Mouse (Mus musculus): ENCODE data around the gene Slc4a4. TPM values are rescaled to one million over a fixed set of nuclear protein-coding genes. Genes with fewer than 3 reads are reported as not detected.

Slc4a4 gene
- polyA plus RNA-seq, 1 experiment from 2014 or later, result 2.5 TPM

GRCm38 (mm10) chr5:88997277-88997676 lies 110.7 kb downstream of the Slc4a4 start:
- WGBS, result 94% methylated on average over 6 of the region's 6 CpGs
- H3K27ac ChIP-seq, result no peak overlapping the region
- H3K4me1 ChIP-seq (replicated peaks), result no peaks in the 10 kb centered on the region
- no peak overlapping the region for H3K4me3 ChIP-seq
- no peak for DNase-seq (ENCODE audit: low spot score)
- peaks cover 10% of the 10 kb centered on the region for H3K9me3 ChIP-seq
- H3K36me3 ChIP-seq, result no peaks in the 10 kb centered on the region
- H3K27me3 ChIP-seq (ENCODE audit: insufficient read depth, poor library complexity, severe bottlenecking), result no peaks in the 10 kb centered on the region

GRCm38 (mm10) chr5:88999793-89000192 lies 113.2 kb downstream of the Slc4a4 start:
- Histone ChIP-seq H3K36me3 (no peaks in the 10 kb centered on the region), H3K9me3 (peaks cover 10% of the 10 kb centered on the region), H3K4me3 (no peak overlapping the region), H3K27me3 (ENCODE audit: insufficient read depth, poor library complexity, severe bottlenecking) (no peaks in the 10 kb centered on the region), H3K27ac (no peak overlapping the region), H3K4me1 (replicated peaks) (no peaks in the 10 kb centered on the region)
- no peak for DNase-seq (ENCODE audit: low spot score)
- 95% methylated on average over 6 of the region's 6 CpGs for WGBS

- 95% methylated on average over 7 of the region's 7 CpGs for WGBS
- Histone ChIP-seq H3K27me3 (ENCODE audit: insufficient read depth, poor library complexity, severe bottlenecking) (no peaks in the 10 kb centered on the region), H3K27ac (no peak overlapping the region), H3K36me3 (no peaks in the 10 kb centered on the region), H3K9me3 (peaks cover 10% of the 10 kb centered on the region), H3K4me3 (no peak overlapping the region), H3K4me1 (replicated peaks) (no peaks in the 10 kb centered on the region)
- no peak for DNase-seq (ENCODE audit: low spot score)
Observed at GRCm38 (mm10) chr5:89000598-89000997, 114.0 kb downstream of the Slc4a4 start.

- no peak overlapping the region for H3K4me3 ChIP-seq
- H3K27ac ChIP-seq, result no peak overlapping the region
- H3K27me3 ChIP-seq (ENCODE audit: insufficient read depth, poor library complexity, severe bottlenecking), result no peaks in the 10 kb centered on the region
- DNase-seq (ENCODE audit: low spot score), result no peak
- no peaks in the 10 kb centered on the region for H3K36me3 ChIP-seq
- no peaks in the 10 kb centered on the region for H3K9me3 ChIP-seq
- 70% methylated on average over 5 of the region's 5 CpGs for WGBS
- no peaks in the 10 kb centered on the region for H3K4me1 ChIP-seq (replicated peaks)
Observed at GRCm38 (mm10) chr5:89010116-89010515, 123.5 kb downstream of the Slc4a4 start.

GRCm38 (mm10) chr5:89012456-89012855 lies 125.8 kb downstream of the Slc4a4 start:
- H3K27me3 ChIP-seq (ENCODE audit: insufficient read depth, poor library complexity, severe bottlenecking), result no peaks in the 10 kb centered on the region
- H3K4me3 ChIP-seq, result no peak overlapping the region
- H3K27ac ChIP-seq, result no peak overlapping the region
- H3K36me3 ChIP-seq, result no peaks in the 10 kb centered on the region
- no peaks in the 10 kb centered on the region for H3K4me1 ChIP-seq (replicated peaks)
- DNase-seq (ENCODE audit: low spot score), result no peak
- H3K9me3 ChIP-seq, result no peaks in the 10 kb centered on the region
- 91% methylated on average over 3 of the region's 3 CpGs for WGBS

GRCm38 (mm10) chr5:89014782-89015181 lies 128.2 kb downstream of the Slc4a4 start:
- Histone ChIP-seq H3K27me3 (ENCODE audit: insufficient read depth, poor library complexity, severe bottlenecking) (no peaks in the 10 kb centered on the region), H3K27ac (no peak overlapping the region), H3K4me3 (no peak overlapping the region), H3K36me3 (no peaks in the 10 kb centered on the region), H3K9me3 (no peaks in the 10 kb centered on the region), H3K4me1 (replicated peaks) (no peaks in the 10 kb centered on the region)
- DNase-seq (ENCODE audit: low spot score), result no peak
- 86% methylated on average over 2 of the region's 2 CpGs for WGBS

GRCm38 (mm10) chr5:89015878-89016277 lies 129.3 kb downstream of the Slc4a4 start:
- no peak for DNase-seq (ENCODE audit: low spot score)
- WGBS, result 88% methylated on average over 5 of the region's 5 CpGs
- Histone ChIP-seq H3K27ac (no peak overlapping the region), H3K4me1 (replicated peaks) (no peaks in the 10 kb centered on the region), H3K36me3 (no peaks in the 10 kb centered on the region), H3K4me3 (no peak overlapping the region), H3K27me3 (ENCODE audit: insufficient read depth, poor library complexity, severe bottlenecking) (no peaks in the 10 kb centered on the region), H3K9me3 (no peaks in the 10 kb centered on the region)

- Histone ChIP-seq H3K27me3 (ENCODE audit: insufficient read depth, poor library complexity, severe bottlenecking) (no peaks in the 10 kb centered on the region), H3K9me3 (no peaks in the 10 kb centered on the region), H3K36me3 (no peaks in the 10 kb centered on the region), H3K4me1 (replicated peaks) (no peaks in the 10 kb centered on the region), H3K4me3 (no peak overlapping the region), H3K27ac (no peak overlapping the region)
- 87% methylated on average over 6 of the region's 6 CpGs for WGBS
- DNase-seq (ENCODE audit: low spot score), result no peak
Observed at GRCm38 (mm10) chr5:89018537-89018936, 131.9 kb downstream of the Slc4a4 start.

- Histone ChIP-seq H3K4me1 (replicated peaks) (no peaks in the 10 kb centered on the region), H3K27ac (no peak overlapping the region), H3K27me3 (ENCODE audit: insufficient read depth, poor library complexity, severe bottlenecking) (no peaks in the 10 kb centered on the region), H3K4me3 (no peak overlapping the region), H3K9me3 (no peaks in the 10 kb centered on the region), H3K36me3 (no peaks in the 10 kb centered on the region)
- DNase-seq (ENCODE audit: low spot score), result no peak
- 86% methylated on average over 4 of the region's 4 CpGs for WGBS
Observed at GRCm38 (mm10) chr5:89024413-89024812, 137.8 kb downstream of the Slc4a4 start.

GRCm38 (mm10) chr5:89027518-89028085 lies 141.0 kb downstream of the Slc4a4 start:
- no peak overlapping the region for H3K4me3 ChIP-seq
- 92% methylated on average over 4 of the region's 4 CpGs for WGBS

GRCm38 (mm10) chr5:89032647-89033046 lies 146.0 kb downstream of the Slc4a4 start:
- Histone ChIP-seq H3K4me3 (no peak overlapping the region), H3K36me3 (no peaks in the 10 kb centered on the region), H3K4me1 (replicated peaks) (peaks cover 5% of the 10 kb centered on the region; the same call in 1 of the 2 replicates), H3K27ac (no peak overlapping the region), H3K9me3 (no peaks in the 10 kb centered on the region), H3K27me3 (ENCODE audit: insufficient read depth, poor library complexity, severe bottlenecking) (no peaks in the 10 kb centered on the region)
- WGBS, result 74% methylated on average over 8 of the region's 8 CpGs
- no peak for DNase-seq (ENCODE audit: low spot score)

More at GRCm38 (mm10) chr5:89027518-89028085, 141.0 kb downstream of the Slc4a4 start:
- Histone ChIP-seq H3K4me1 (replicated peaks) (no peaks in the 10 kb centered on the region), H3K36me3 (no peaks in the 10 kb centered on the region), H3K27me3 (ENCODE audit: insufficient read depth, poor library complexity, severe bottlenecking) (no peaks in the 10 kb centered on the region), H3K9me3 (no peaks in the 10 kb centered on the region), H3K27ac (no peak overlapping the region)
- DNase-seq (ENCODE audit: low spot score), result no peak

- Histone ChIP-seq H3K4me1 (replicated peaks) (peaks cover 5% of the 10 kb centered on the region; the same call in 1 of the 2 replicates), H3K27ac (no peak overlapping the region), H3K36me3 (no peaks in the 10 kb centered on the region), H3K9me3 (no peaks in the 10 kb centered on the region), H3K4me3 (no peak overlapping the region), H3K27me3 (ENCODE audit: insufficient read depth, poor library complexity, severe bottlenecking) (no peaks in the 10 kb centered on the region)
- WGBS, result 86% methylated on average over 4 of the region's 4 CpGs
- DNase-seq (ENCODE audit: low spot score), result no peak
Observed at GRCm38 (mm10) chr5:89033256-89033655, 146.6 kb downstream of the Slc4a4 start.

GRCm38 (mm10) chr5:89036147-89036546 lies 149.5 kb downstream of the Slc4a4 start:
- Histone ChIP-seq H3K27ac (no peak overlapping the region), H3K4me3 (no peak overlapping the region), H3K27me3 (ENCODE audit: insufficient read depth, poor library complexity, severe bottlenecking) (no peaks in the 10 kb centered on the region), H3K4me1 (replicated peaks) (peaks cover 5% of the 10 kb centered on the region; the same call in 1 of the 2 replicates), H3K36me3 (no peaks in the 10 kb centered on the region), H3K9me3 (no peaks in the 10 kb centered on the region)
- WGBS, result 54% methylated on average over 5 of the region's 5 CpGs
- no peak for DNase-seq (ENCODE audit: low spot score)

GRCm38 (mm10) chr5:89040814-89041213 lies 154.2 kb downstream of the Slc4a4 start:
- Histone ChIP-seq H3K9me3 (no peaks in the 10 kb centered on the region), H3K4me1 (replicated peaks) (peaks cover 5% of the 10 kb centered on the region; the same call in 1 of the 2 replicates), H3K27me3 (ENCODE audit: insufficient read depth, poor library complexity, severe bottlenecking) (no peaks in the 10 kb centered on the region), H3K27ac (no peak overlapping the region), H3K36me3 (no peaks in the 10 kb centered on the region), H3K4me3 (no peak overlapping the region)
- no peak for DNase-seq (ENCODE audit: low spot score)
- 92% methylated on average over 3 of the region's 3 CpGs for WGBS

Measured in hindbrain, embryonic 10.5 days (tissue).